Mouse (Mus musculus): Measurements from ENCODE around the gene Ahnak2. TPM values are rescaled to one million over a fixed set of nuclear protein-coding genes. Genes with fewer than 3 reads are reported as not detected.

Ahnak2 gene
- polyA plus RNA-seq, 2 experiments, result 0.06 to 0.13 TPM

GRCm38 (mm10) chr12:112768166-112768565 is 34.3 kb downstream of the Ahnak2 start:
- no peak overlapping the region for H3K4me2 ChIP-seq (ENCODE audit: low read depth)
- WGBS (ENCODE audit: insufficient replicate concordance), result 62% methylated on average over 8 of the region's 8 CpGs
- H3K4me1 ChIP-seq (replicated peaks; ENCODE audit: control insufficient read depth in 2 of 2, insufficient read depth in 2 of 2, low read length in 1 of 2), result no peaks in the 10 kb centered on the region
- no peak overlapping the region for H3K9ac ChIP-seq (replicated peaks)
- no peak overlapping the region for H3K27ac ChIP-seq
- ATAC-seq (ENCODE audit: insufficient read depth), result no peak
- no peaks in the 10 kb centered on the region for H3K9me3 ChIP-seq (ENCODE audit: control insufficient read depth, low read length)
- H3K27me3 ChIP-seq (ENCODE audit: control insufficient read depth, insufficient read depth, low read length), result no peaks in the 10 kb centered on the region
- H3K36me3 ChIP-seq (replicated peaks; ENCODE audit: control insufficient read depth, insufficient read depth, low read depth), result no peaks in the 10 kb centered on the region
- DNase-seq (ENCODE audit: low read depth in 3 of 3, low spot score in 3 of 3), result no peak
- no peak overlapping the region for H3K4me3 ChIP-seq (ENCODE audit: insufficient read depth in 1 of 2, low read depth in 2 of 2, low read length in 2 of 2)
- TF ChIP-seq EP300 (IDR thresholded peaks at IDR 0.05; ENCODE audit: low read depth), result no peak
- no peak for TF ChIP-seq CTCF (IDR thresholded peaks at IDR 0.05; ENCODE audit: low read depth)

GRCm38 (mm10) chr12:112767036-112767890 is 35.2 kb downstream of the Ahnak2 start:
- H3K9ac ChIP-seq (replicated peaks), result no peak overlapping the region
- H3K4me3 ChIP-seq (ENCODE audit: insufficient read depth in 1 of 2, low read depth in 2 of 2, low read length in 2 of 2), result no peak overlapping the region
- no peak for ATAC-seq (ENCODE audit: insufficient read depth)
- H3K9me3 ChIP-seq (ENCODE audit: control insufficient read depth, low read length), result no peaks in the 10 kb centered on the region
- no peak overlapping the region for H3K27ac ChIP-seq
- no peaks in the 10 kb centered on the region for H3K27me3 ChIP-seq (ENCODE audit: control insufficient read depth, insufficient read depth, low read length)
- 78% methylated on average over 16 of the region's 16 CpGs for WGBS (ENCODE audit: insufficient replicate concordance)
- no peaks in the 10 kb centered on the region for H3K36me3 ChIP-seq (replicated peaks; ENCODE audit: control insufficient read depth, insufficient read depth, low read depth)
- H3K4me2 ChIP-seq (ENCODE audit: low read depth), result no peak overlapping the region
- TF ChIP-seq EP300 (IDR thresholded peaks at IDR 0.05; ENCODE audit: low read depth) (no peak), CTCF (IDR thresholded peaks at IDR 0.05; ENCODE audit: low read depth) (no peak)
- DNase-seq (ENCODE audit: low read depth in 3 of 3, low spot score in 3 of 3), result no peak
- H3K4me1 ChIP-seq (replicated peaks; ENCODE audit: control insufficient read depth in 2 of 2, insufficient read depth in 2 of 2, low read length in 1 of 2), result no peaks in the 10 kb centered on the region

- H3K9ac ChIP-seq (replicated peaks), result no peak overlapping the region
- H3K4me1 ChIP-seq (replicated peaks; ENCODE audit: control insufficient read depth in 2 of 2, insufficient read depth in 2 of 2, low read length in 1 of 2), result no peaks in the 10 kb centered on the region
- no peaks in the 10 kb centered on the region for H3K9me3 ChIP-seq (ENCODE audit: control insufficient read depth, low read length)
- H3K4me2 ChIP-seq (ENCODE audit: low read depth), result no peak overlapping the region
- no peak overlapping the region for H3K4me3 ChIP-seq (ENCODE audit: insufficient read depth in 1 of 2, low read depth in 2 of 2, low read length in 2 of 2)
- H3K36me3 ChIP-seq (replicated peaks; ENCODE audit: control insufficient read depth, insufficient read depth, low read depth), result no peaks in the 10 kb centered on the region
- H3K27ac ChIP-seq, result no peak overlapping the region
- WGBS (ENCODE audit: insufficient replicate concordance), result 67% methylated on average over 7 of the region's 7 CpGs
- TF ChIP-seq CTCF (IDR thresholded peaks at IDR 0.05; ENCODE audit: low read depth) (no peak), EP300 (IDR thresholded peaks at IDR 0.05; ENCODE audit: low read depth) (no peak)
- ATAC-seq (ENCODE audit: insufficient read depth), result no peak
- no peak for DNase-seq (ENCODE audit: low read depth in 3 of 3, low spot score in 3 of 3)
- H3K27me3 ChIP-seq (ENCODE audit: control insufficient read depth, insufficient read depth, low read length), result no peaks in the 10 kb centered on the region
Observed at GRCm38 (mm10) chr12:112766586-112766985, 35.9 kb downstream of the Ahnak2 start.

DNA sequence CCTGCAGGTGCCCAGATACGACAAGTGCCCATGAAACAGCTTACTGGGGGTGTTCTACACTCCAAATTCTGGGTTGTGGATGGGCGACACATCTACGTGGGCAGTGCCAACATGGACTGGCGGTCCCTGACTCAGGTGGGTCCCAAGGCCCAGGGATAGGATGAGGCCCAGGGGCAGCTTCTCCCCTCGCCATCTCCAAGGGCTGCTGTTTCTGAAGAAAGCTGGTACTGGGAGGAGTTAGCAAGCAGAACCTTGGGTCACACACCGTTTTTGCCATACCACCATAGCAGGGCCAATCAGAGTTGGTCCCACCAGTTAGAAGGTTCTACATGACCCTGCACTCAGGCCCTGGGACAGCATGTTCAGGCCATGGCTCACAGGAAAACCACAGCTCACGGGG is 37.5 kb downstream of the Ahnak2 start:
- DNase-seq (ENCODE audit: low read depth in 3 of 3, low spot score in 3 of 3) (no peak), ATAC-seq (ENCODE audit: insufficient read depth) (no peak)
- TF ChIP-seq CTCF (IDR thresholded peaks at IDR 0.05; ENCODE audit: low read depth), result no peak
- TF ChIP-seq EP300 (IDR thresholded peaks at IDR 0.05; ENCODE audit: low read depth), result no peak
- no peak overlapping the region for H3K9ac ChIP-seq (replicated peaks)
- no peak overlapping the region for H3K4me2 ChIP-seq (ENCODE audit: low read depth)
- no peaks in the 10 kb centered on the region for H3K9me3 ChIP-seq (ENCODE audit: control insufficient read depth, low read length)
- H3K27ac ChIP-seq, result no peak overlapping the region
- H3K4me3 ChIP-seq (ENCODE audit: insufficient read depth in 1 of 2, low read depth in 2 of 2, low read length in 2 of 2), result no peak overlapping the region
- WGBS (ENCODE audit: insufficient replicate concordance), result 57% methylated on average over 7 of the region's 7 CpGs
- no peaks in the 10 kb centered on the region for H3K36me3 ChIP-seq (replicated peaks; ENCODE audit: control insufficient read depth, insufficient read depth, low read depth)
- H3K27me3 ChIP-seq (ENCODE audit: control insufficient read depth, insufficient read depth, low read length), result no peaks in the 10 kb centered on the region
- H3K4me1 ChIP-seq (replicated peaks; ENCODE audit: control insufficient read depth in 2 of 2, insufficient read depth in 2 of 2, low read length in 1 of 2), result no peaks in the 10 kb centered on the region

- Histone ChIP-seq H3K4me1 (replicated peaks; ENCODE audit: control insufficient read depth in 2 of 2, insufficient read depth in 2 of 2, low read length in 1 of 2) (no peaks in the 10 kb centered on the region), H3K9ac (replicated peaks) (no peak overlapping the region), H3K27ac (no peak overlapping the region), H3K27me3 (ENCODE audit: control insufficient read depth, insufficient read depth, low read length) (no peaks in the 10 kb centered on the region), H3K4me3 (ENCODE audit: insufficient read depth in 1 of 2, low read depth in 2 of 2, low read length in 2 of 2) (no peak overlapping the region), H3K9me3 (ENCODE audit: control insufficient read depth, low read length) (no peaks in the 10 kb centered on the region), H3K4me2 (ENCODE audit: low read depth) (no peak overlapping the region), H3K36me3 (replicated peaks; ENCODE audit: control insufficient read depth, insufficient read depth, low read depth) (no peaks in the 10 kb centered on the region)
- 49% methylated on average over 5 of the region's 5 CpGs for WGBS (ENCODE audit: insufficient replicate concordance)
- ATAC-seq (ENCODE audit: insufficient read depth), result no peak
- TF ChIP-seq CTCF (IDR thresholded peaks at IDR 0.05; ENCODE audit: low read depth) (no peak), EP300 (IDR thresholded peaks at IDR 0.05; ENCODE audit: low read depth) (no peak)
- DNase-seq (ENCODE audit: low read depth in 3 of 3, low spot score in 3 of 3), result no peak
Observed at GRCm38 (mm10) chr12:112764141-112764540, 38.3 kb downstream of the Ahnak2 start.

Measured in liver, embryonic 14.5 days (tissue).